Mouse (Mus musculus) c-Kit-negative CD71-positive TER-119-positive erythroid progenitor cells, embryonic 14.5 days (primary cell): Measurements from ENCODE around the gene Frmd4a.

Source experiments
- DNase-seq: peaks from one replicate; pipeline ENCODE4 v3.0.0-alpha.2; 2013; ENCODE audit warnings: low read depth, low spot score

Frmd4a gene

GRCm38 (mm10) chr2:4391091-4391490 is 373.6 kb downstream of the Frmd4a start:
- DNase-seq, result no peak

DNA sequence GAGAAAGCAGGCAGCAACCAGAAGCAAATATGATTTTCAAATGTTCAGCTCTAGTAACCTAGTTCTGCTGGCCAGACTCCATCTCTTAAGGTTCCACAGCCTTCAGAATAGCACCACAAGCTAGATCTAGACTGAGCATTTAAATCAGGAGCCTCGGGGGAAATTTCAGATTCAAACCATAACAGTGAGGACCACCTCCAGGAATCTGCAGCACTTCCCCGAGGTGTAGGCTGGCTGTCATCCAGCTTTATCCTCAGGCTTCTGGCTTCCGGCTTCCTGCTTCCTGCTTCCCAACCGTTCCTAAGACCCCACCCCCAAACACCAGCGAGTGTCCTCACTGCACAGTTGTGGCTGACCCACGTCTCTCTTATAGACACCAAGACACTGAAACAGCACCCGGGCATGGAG is 374.2 kb downstream of the Frmd4a start:
- DNase-seq, result no peak

DNA sequence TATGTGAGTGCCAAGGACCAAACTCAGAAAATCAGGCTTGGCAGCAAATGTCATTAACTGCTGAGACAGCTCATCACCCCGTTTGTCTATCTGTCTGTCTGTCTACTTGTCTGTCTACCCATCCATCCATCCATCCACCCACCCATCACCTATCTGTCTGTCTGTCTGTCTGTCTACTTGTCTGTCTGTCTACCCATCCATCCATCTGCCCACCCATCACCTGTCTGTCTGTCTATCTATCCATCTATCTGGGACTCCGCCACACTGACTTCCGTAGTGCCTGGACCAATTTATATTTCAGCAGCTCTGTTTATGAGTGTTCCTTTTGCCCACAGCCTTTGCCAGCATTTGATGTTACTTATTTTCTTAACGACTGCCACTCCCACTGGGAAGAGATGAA is 375.5 kb downstream of the Frmd4a start:
- no peak for DNase-seq

DNA sequence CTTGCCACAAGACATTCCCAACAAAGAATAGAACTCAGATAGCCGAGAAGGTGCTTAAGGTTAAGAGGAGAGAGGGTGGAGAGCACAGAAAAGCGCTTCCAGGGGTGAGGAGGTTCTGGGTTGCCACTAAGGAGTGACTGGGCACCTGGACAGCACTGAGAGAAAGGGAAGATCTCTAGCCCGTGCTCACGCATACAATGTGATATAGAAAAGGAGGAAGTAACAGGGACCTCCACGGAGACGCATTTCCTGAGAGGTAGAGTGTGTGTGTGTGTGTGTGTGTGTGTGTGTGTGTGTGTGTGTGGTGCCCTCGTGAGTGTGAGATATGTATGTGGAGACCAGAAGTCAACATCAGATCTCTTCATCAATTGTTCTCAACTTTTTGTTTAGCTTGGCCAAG is 377.1 kb downstream of the Frmd4a start:
- no peak for DNase-seq

GRCm38 (mm10) chr2:4399721-4400120 is 382.2 kb downstream of the Frmd4a start:
- no peak for DNase-seq

DNA sequence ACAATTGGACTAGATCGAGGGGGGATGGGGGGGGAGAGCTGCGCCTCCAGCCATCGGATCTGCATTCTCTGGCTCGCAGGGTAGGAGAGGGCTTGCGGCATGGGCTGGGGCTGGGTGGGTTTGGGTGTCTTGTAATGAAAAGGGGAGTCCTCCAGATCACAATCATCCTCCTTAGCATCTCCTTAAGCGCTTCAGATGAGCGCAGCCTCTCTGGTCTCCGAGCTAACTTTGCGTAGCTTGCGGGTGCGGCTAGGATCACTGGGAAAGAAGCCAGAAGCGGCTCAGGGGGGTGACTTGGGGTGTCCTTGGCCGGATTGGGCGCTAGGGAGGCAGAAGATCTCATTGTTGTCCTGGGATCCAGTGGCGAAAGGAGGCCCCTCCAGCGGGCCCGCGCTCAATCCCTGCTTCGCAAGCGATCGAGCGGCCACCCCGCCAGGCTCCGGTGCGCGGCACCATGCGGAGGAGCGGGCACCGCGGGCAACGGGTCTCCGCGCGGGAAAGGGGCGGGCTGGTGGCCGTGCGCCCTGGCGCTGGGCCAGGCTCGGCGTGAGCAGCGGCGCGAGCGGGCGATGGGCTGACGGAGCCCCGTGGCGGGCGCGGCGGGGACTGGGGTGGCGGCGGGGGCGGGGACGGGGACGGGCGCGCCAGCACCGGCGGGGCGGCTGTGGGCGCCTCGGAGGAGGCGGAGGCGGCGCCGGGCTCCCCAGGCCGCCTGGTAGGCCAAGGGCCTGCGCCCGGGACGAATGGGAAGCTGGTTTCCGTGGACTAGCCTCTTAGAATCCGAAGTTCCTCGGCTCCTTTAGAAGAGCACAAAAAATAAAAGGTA is 383.5 kb downstream of the Frmd4a start:
- no peak for DNase-seq

DNA sequence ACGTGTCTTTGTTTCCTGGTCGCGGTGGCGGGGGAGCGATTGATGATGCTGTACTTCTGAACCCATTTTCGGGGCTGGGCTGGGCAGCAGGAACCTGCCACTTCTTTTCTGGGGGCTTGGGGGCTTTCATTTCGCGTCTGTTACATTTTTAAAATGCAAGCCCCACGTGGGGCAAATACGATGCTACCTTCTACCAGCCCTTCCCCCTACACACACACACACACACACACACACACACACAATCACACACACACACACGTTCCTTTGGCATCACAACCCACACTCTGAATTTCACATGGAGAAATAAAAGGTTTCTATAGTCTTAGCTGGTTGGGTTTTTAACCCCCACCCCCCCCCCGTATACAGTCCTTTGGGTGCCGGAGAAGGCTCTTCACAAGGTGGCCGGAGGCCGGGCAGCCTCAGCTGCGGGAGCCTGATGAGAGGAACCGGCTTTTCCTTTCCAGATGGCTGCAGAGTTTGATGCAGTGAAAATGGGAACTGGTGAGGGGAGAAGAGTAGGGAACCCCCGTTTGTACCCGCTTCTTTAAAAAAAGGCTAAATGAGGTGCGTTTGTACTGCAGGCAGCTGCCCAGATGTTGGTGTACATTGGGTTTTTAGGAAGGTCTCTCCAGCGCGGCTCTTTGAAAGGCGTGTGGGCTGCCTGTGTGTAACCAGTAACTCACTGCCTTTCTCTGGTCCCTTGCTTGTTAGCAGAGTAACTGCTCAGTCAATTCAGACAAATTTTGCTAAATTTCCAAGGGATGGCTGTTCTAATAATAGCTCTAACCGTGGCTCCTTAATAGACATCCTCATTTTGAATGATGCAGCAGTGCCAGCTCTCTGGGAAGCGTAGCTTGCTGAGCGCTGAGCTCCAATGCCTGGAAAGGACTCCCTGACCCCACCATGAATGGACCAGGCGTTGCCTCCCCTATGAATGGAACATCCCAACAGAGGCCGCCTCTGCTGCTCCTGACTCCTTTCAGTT is 384.4 kb downstream of the Frmd4a start:
- DNase-seq, result no peak

- DNase-seq, result no peak
Observed at GRCm38 (mm10) chr2:4406977-4407376, 389.5 kb downstream of the Frmd4a start.

- no peak for DNase-seq
Observed at GRCm38 (mm10) chr2:4409810-4410433, 392.4 kb downstream of the Frmd4a start.

- DNase-seq, result no peak
Observed at GRCm38 (mm10) chr2:4412870-4413595, 395.5 kb downstream of the Frmd4a start.

GRCm38 (mm10) chr2:4413596-4414335 is 396.2 kb downstream of the Frmd4a start:
- no peak for DNase-seq

GRCm38 (mm10) chr2:4420679-4421312 is 403.3 kb downstream of the Frmd4a start:
- no peak for DNase-seq

GRCm38 (mm10) chr2:4421757-4422156 is 404.2 kb downstream of the Frmd4a start:
- DNase-seq, result no peak

DNA sequence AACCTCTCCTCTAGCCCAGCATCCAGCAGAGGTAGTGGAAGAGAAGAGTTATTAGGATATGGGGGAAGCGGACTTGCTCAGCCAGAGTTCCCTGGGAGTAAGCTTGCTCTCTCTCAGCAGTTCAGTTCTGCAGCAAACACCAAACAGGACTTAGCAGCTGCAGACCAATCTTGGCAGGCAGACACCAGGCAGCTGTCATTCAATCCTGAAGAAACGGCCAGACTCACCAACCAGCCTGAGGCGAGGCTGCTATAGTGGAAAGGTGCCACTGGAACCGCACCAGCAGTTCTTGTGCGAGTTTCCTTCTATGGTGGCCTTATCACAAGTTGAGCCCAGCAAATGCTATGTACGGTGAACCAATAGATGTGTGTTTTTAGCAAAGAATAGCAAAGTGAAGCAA is 406.4 kb downstream of the Frmd4a start:
- no peak for DNase-seq

DNA sequence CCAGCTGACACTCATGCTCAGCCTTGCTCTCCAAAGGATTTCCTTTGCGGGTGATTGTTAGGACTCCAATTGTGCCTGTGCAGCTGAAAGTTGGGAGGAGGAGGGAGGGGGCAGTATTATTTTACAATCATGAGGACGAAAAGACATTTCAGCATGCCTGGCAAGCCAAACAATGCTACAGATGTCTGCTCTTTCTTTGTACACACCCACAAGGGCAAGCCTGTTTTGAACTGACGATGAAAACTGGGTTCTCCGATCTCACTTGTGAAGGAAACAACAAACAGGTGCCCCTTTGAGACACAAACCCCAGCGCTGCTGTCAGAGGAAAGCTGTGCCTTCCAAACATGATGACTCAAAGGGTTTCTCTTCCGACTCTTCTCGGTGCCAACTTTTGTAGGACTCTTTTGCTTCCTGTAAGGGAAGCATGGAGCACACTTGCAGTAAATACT is 410.9 kb downstream of the Frmd4a start:
- no peak for DNase-seq

- DNase-seq, result no peak
Observed at GRCm38 (mm10) chr2:4433119-4433518, 415.6 kb downstream of the Frmd4a start.

GRCm38 (mm10) chr2:4435051-4435450 is 417.5 kb downstream of the Frmd4a start:
- no peak for DNase-seq

DNA sequence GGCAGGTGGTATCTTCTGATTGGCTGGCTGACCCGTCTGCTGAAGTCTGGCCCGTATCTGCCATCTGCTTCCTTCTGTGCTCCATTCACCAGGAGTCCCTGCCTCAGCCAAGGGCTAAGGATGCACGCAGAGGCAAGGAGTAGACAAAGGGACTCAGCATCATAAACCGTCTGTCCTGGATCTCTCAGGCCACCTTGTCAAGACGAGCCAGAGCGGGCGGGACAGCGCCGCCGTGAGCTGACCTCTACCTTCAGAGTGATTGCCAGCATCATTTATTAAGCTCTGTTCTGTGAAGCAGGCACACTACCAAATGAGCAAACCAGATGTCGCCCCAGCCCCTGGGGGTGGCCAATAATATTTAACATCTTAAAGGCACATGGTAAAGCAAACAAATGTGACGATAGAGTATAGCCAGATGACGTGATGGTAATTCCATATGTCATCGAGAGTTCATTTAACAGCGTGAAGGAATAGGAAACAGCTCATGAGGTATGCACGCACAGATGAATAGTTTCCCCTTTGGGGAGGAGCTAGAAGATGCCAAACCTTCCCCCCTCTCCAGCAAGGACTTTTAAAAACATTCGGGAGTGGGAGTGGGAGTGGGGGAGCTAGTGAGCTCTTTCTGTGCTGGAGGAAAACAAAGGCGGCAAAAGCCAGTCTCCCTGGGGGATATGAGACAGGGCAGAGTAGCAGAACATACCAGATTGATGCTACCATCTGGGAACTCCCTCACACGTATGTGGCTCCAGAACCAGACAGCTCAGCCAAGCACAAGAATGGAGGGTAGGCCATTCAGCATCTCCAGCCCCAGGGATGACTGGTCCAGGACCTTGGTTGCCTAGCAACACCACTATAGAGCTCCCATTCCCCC is 419.1 kb downstream of the Frmd4a start:
- DNase-seq, result no peak

DNA sequence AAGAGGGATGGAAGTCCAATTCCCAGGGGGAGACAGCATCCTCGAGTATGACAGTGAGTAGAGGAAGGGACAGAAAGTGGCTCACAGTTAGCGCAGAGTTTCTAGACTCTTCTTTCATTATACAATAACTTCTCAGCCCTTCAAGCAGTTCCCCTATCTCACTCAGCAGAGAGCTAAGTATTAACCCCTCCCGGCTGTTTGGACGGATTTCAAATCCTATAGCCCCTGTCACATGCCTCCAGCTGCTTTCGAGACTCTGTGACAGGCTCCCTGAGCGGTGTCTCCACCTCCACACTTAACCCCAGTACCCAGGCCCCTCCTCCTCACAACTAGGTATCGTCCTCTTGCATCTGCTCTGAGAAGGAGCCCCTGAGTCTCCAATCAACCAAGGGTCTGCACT is 421.2 kb downstream of the Frmd4a start:
- DNase-seq, result no peak
